Mouse (Mus musculus): ENCODE measurements around the gene Adora2a.
"Not testable (repeated sequence)": the region's sequence is repeated elsewhere in the genome, so short reads cannot be mapped to it uniquely, and the experiment has no call there.

Adora2a gene

DNA sequence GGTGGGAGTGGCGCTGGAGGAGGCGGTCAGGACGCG, at the start of gene Adora2a:
Gene Adora2a, plus strand, starts transcription at position 6 of the 36 bp plus-strand sequence.
- no peak for DNase-seq

DNA sequence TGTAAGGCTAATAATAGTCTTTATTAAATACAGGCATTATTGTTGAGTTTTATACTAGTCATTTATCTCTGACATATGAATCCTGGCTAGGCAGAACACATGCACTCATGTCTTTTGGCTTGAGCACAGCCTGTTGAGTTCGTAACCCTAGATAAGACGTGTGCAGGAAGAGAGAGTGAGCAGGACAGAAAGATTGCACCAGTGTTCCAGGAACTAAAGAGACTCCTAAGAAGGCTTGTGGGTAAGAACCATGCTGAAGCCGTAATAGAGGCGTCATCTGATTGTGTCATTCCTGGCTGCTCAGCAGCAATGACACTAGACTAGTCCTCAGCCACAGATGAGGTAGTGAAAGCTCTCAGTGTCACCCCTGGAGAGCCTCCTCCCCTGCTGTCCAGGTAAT, 43.7 kb upstream of the Adora2a start:
- no peak for DNase-seq

DNA sequence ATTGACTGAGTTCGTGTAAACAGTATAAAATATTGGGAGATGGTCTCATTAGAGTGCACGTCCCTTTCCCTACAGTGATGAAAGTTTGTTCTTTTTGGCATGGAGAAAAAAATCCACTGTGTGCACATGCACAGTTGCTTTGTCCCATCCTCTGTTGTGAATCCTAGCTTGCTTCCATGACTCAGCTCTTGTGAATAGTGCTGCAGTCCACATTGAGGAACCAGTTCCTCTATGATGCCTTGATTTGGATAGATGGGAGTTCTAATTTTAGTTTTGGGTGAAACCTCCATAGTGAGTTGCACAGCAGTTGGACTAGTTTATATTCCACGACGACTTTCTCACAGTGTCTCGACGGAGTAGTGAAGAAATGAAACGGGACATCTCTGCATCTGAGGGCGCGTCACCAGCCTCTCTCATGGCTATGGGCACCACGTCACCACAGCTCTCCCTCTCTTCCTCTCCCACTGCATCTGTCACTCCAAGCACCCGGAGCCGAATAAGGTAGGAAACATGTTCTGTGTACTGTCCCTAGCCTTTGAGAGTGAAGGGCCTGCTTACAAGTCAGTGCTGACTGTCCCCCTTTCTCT, 40.2 kb upstream of the Adora2a start:
- DNase-seq = no peak

DNA sequence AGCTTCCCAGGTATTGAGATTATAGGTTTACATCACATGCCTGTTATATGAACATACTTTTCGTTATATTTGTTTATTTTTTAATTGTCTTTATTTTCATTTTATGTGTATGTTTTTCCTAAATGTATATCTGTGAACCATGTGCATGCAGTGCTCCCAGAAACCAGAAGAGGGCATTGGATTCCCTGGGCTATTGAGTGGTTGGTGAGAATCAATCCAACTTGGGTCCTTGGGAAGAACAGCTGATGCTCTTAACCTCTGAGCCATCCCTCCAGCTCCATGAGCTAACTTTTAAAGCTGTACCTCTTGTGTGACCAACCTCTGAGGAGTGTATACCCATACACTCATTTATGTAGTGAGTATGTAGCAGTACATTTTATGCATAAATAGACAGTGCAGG, 39.2 kb upstream of the Adora2a start:
- no peak for DNase-seq

DNA sequence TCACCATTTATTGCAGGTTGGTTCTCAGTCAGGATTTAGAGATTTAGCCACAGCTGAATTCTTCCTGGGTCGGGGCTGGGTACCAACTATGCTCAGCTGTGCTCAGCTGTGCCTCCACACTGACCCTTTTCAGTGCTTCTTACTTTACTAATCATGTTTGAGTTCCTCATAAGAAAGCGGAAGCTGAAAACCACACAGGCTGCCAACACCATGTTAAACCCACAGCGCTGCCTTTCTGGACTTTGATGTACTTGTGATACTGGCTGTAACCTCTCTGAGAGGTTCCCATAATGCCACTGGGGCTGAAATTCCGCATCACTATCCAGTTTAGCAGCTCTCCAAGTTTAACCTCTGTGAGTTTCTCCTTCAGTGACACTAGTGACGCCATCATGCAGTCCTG, 34.0 kb upstream of the Adora2a start:
- no peak for DNase-seq

DNA sequence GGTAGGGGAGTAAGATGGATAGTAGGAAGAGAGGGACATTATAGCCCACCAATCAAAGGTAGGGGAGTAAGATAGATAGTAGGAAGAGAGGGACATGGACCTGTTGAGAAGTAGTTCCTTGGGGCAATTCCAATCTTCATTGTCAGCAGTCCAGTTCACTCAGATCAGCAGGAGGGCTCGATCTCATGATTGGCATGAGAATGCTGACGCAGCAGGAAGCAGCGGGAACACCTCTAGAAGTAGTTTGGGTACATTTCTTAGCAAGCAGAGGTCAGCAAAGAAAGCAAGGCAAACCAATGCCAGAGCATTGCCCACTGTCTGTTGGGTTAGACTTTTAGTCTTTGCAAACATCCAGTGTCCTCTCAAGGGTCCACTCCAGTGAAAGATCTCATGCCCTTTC, 32.9 kb upstream of the Adora2a start:
- DNase-seq = no peak

DNA sequence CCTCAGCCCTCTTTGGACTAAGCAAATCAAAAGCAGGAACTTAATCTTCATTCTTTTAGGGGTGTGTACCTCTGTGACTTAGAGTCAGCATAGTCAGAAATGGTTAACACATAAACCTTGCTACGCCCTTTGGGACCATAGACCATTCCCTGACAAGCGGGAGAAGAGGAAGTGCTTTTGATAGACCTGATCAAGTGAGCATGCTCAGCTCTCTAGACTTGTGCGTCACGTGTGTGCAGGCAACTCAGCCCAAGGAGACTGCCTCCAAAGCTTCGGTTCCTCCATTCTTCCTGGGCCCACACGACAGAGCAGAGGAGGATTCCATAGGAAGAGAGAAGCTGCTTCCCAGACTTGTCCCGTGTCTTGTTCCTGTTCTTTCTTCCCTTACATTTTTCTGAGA, 28.1 kb upstream of the Adora2a start:
- DNase-seq = no peak

DNA sequence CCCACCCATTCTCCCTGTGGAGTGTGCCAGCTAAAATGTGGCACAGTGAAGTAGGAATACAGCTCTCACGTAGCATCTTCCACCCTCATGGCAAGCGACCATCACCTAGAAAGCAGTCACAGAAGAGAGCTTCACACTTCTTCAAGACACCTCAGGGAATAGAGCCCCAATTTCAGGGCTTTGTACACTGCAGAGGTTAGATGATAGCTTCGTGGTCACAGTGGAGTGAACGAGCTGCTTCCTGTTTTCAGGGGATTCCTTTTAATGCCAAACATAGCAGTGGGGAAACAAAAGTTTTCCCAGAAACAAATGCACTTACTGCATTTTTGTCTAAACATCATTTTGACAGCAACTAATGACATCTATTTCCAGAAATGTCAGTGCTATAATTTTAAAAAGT, 27.3 kb upstream of the Adora2a start:
- no peak for DNase-seq

DNA sequence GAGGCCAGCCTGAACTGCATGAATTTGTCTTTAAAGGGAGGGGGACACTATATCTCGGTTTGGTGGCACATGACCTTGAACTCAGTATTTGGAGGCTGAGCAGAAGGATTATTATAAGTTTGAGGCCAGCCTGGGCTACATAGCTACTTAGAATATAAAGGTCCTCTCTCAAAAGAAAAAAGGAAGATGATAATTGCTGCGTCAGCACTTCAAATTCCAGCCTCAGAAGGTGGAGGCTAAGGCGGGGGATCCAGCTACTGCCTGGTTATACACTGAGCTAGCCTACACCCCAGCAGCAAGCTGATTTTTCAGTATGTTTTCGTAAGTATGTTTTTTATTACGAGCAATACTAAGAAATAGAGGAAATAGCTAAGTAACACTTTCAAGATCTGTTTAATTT, 26.0 kb upstream of the Adora2a start:
- DNase-seq = no peak

DNA sequence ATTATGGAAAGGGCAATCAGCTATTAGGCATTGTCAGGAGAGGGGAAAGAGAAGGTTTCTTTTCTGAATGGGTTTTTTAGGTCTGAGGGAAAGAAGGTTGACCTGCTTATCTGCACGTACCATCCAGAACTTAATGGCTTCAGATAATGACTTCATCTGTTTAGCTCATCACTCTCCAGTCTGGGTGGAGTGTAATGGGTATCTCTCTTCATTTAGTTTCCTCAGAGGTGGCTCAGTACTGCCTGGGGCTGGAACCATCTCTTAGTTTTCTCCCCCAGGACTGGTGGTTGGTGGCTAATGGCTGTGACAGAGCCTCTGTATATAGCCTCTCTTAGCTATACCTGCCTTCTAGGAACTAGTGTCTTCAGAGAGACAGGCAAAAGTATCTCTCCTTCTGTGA, 25.3 kb upstream of the Adora2a start:
- DNase-seq = no peak

DNA sequence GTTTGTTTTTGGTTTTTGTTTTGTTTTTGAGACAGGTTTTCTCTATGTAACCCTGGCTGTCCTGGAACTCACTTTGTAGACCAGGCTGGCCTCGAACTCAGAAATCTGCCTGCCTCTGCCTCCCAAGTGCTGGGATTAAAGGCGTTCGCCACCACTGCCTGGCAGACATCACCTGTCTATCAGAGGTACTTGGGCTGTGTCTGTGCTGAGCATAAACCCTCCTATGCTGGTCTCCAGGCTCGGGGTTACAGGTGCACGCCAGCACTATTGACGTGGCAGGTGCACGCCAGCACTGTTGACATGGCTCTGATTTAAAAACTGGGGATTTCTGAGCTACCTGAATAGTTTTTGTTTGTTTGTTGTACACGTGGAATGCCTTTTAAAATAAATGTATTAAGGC, 24.5 kb upstream of the Adora2a start:
- DNase-seq = not testable (repeated sequence)

DNA sequence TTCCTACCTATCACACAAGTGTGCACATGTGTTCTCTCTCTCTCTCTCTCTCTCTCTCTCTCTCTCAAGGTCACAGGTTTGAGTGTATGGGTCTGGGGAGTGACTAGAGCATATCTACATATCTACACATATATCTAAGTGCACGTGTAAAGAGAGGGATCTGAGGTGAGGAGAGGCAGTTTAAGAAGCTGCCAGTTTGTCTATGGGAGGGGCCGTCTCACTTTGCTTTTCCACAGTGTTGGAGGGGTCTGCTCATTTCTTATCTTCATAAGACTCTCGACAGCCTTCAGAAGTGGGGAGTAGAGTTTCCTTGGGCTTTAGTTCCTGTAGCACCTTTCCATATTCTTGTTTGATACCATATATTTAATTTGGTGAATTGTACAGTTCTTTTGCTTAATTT, 23.4 kb upstream of the Adora2a start:
- no peak for DNase-seq

DNA sequence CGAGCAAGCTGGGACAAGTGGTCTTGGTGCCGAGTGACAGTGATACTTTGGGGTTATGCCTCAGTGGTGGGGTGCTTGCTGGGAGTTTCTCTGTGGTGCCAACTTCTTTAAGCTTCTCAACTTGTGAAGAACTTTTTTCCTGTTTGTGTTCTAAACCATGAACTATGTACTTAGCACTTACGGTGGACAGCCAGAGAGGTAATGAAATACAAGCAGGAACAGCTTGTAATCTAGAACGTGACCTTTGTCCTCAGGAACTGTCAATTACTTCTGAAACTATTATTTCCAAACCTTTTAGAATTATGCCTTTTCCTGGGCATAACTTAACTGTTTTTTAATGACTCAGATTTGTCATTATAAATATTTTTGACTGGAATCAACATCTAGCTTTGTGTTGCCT, 22.3 kb upstream of the Adora2a start:
- no peak for DNase-seq

DNA sequence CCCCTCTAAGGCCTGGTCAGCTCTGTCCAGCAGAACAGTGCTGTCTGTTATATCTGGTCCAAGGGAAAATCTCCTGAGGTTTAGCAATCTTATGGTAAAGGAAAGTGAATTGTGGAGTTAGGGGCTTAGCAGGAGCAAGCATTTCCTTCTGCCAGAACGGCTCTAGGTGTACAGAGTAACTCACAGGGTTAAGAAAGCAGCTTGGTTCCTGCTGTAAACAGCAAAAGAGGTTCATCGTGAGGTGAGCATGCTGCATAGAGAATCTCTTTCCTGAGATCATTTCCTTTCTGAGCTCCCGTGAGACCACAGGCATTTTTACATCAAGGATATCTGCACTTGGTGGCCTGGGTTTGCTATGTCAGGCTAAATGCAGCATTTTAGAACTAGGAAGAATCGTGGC, 21.8 kb upstream of the Adora2a start:
- no peak for DNase-seq

DNA sequence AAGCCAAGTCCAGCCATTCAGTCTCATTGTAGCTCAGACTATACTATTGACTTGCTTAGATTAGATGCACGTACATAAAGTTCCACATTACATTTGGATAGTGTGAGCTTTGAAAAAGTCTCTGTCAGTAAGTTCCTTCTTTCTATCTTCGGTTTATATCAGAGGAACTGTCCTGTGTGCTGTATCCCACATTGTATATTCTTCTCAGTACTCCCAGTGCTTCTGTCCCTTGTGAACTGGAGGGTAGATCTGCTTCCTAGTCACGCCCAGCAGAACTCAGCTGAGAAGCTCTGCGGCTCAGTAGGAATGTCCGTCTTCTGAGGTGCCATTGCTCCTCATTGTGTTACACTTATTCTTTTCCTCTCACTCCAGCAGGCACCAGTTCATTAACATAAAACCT, 18.1 kb upstream of the Adora2a start:
- DNase-seq = no peak

DNA sequence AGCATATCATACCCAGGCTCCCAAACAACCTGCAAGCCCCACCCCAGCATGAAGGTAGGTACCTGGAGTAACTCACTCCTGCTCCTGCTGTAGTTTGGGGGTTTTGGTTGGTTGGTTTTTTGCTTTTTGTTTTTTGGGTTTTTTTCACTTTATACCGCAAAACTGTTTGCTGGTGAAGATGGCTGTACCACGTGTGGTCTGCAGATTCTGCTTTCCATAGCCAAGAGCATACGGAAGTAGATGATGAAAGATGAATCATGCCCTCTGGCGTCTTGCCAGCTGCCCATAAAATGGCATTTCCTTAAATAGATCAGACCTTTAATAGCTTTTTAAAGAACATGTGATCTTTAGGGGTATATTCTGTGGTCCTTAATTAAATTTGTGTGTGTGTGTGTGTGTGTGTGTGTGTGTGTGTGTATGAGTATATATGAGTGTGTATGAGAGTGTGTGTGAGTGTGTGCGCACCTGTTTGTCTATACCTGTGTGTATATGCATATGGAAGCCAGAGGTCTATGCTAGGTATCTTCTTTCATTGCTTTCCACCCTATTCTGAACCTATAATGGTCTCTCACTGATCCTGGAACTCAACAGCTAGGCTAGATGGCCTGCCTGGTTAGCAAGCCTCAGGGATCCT, 16.8 kb upstream of the Adora2a start:
- DNase-seq = no peak

DNA sequence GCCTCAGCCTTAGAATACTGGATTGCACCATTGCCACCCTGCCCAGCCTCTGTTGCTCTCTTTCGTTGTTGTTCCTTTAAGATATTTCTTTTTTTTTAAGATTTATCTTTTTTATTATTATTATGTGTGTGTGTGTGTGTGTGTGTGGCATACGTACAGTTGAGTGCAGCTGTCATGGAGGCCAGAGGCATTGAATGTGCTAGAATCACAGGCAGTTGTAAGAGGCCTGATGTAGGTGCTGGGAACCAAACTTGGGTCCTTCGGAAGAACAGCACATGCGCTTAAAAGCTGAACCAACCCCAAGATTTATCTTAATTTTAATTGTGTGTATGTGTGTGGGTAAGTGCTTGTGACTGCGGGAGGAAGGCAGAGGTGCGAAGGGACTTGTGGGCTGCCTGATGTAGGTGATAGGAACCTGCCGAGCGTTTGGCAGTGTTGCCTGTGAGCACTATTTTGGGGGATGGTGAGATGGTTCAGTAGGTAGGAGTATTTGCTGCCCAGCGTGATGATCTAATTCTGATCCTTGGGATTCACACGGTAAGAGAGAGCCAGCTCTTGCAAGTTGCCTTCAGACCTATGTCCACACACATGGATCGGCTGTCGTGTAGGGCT, 15.4 kb upstream of the Adora2a start:
- DNase-seq = no peak

DNA sequence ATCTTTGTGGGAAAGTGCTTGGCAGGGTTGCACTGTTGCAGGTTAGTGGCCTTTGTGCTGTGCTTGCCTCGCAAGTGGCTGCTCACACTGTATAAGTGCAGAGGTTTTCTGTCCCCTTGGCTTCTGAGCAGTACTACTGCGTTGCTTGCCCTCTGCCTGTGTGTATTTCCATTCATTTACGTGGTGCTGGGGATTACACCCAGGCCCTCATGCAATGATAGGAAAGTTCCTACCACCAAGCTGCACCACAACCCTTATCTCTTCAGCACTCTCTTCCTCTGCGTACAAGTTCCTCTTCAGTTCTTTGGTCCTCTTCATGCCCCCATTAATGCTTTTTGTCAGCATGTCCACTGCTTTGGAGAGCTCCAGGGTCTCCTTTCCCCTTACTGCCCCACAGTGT, 14.7 kb upstream of the Adora2a start:
- no peak for DNase-seq

DNA sequence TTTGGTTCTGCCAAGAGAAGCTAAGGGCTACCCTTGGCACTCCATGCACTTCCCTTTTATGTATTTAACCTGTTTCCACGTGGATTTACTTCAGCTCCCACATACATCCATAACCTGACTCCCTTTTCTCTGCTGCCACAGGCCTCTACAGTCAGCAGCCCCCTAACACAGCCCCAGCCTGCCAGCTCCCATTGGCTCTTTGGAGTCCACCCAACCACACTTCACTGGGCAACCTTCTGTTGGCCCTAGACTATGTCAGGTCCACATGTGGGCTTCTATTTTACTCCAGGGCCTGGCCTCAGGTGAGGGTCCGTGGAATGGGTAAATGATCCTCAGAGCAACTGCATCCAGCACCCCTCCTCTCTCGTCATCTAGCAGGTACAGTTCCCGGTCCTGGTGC, 14.1 kb upstream of the Adora2a start:
- no peak for DNase-seq

DNA sequence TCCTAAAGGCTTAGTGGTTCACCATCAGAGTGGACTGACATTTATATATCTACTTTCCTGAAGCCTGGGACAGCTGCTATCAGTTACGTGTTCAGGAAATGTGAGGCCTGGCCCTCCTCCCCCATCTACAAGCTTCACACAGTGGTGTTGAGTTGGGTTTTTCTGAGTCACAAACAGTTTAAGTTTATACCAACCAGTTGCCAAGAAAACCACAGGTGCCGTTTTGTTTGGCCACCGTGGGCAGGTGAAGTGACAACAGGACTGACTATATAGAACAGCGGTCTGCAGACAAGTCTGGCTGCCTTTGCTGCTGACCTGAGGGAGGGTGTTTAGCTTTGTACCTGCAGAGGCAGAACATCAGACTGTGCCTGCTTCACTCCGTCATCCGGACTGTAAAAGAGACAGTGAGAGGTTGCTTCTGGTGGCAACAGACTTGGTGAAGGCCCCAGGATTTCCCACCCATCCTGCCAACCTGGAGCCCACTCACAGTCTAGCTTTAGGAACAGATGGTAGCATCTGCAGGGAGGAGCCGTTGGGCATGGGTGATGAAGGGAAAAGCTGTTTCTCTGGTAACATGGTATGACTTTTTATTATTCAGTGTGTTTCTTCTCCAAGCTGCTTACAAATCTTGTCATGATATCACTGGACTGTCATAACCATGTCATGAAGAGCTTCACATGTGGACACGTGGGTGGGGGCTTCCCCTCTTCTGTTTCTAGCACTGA, 13.2 kb upstream of the Adora2a start:
- peak; percentile 78 for DNase-seq

DNA sequence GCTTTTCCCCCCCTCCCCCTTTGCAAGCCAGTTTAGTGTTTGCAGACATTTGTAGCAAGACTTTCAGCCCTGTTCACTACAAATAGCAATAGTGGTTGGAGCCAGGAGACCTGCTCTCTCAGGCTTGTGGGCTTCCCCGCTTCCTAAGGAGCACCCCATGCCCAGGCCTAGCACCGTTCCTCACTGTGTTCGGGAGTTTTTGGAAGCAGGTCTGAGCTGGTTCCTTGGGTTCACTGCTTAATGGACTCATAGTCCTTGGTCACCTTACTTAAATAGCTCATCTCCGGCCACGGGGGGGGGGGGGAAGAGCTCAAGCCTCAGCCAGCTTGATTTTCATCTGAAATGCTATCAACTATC, 12.7 kb upstream of the Adora2a start:
- no peak for DNase-seq

DNA sequence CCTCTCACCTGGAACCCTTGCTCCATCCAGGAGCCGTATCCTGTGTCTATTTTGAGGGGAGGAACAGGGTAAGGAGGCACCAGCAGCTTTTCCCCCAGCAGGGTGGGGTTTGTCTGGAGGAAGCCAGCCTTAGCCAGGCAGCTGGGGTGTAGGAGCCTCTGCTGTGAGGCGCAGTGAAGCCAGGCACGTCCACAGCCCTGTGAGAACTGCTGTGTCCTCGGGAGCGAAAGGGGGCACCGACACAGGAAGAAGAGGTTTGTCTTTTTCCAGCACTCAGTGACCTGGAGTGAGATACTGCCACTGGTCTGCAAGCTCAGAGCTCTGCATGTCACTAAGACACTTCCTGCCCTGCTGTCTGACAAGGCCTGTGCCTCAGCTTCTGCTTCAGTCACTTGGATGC, 12.3 kb upstream of the Adora2a start:
- no peak for DNase-seq

DNA sequence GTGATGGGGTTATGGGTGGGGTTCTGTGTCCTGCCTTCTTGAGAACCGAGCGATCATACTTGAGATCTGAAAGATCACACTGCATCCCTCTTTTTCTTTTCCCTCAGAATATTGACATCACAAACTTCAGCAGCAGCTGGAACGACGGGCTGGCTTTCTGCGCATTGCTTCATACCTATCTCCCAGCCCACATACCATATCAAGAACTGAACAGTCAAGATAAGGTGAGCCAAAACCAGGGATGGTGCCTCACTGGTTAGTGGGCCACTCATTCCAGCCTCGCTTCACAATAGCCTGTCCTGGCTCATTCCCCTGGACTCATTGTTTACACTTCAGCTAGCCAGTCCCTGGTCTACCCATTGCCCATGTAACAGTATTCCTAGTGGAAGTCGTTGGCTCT, 9.5 kb upstream of the Adora2a start:
- DNase-seq = no peak

DNA sequence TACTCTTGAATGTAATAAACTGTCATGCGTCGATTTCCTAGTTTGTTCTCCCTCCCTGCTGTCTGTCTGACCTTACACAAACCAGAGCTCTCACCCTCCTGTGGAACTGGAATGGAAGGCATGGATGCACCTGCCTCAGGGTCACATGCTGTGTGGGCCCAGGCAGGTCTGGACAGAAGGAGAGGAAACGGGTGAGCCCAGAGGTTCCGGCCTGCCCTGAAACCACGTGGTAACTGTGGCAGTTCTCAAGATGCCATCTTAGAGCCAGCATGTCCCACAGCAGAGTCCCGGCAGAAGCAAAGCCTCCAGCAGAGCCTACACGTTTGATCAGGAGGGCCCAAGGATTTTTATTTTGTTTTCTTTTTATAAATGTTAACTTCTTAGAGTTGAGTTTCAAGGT, 4.3 kb upstream of the Adora2a start:
- no peak for DNase-seq

All from right cerebral cortex, postnatal 25 days (tissue).